Mouse (Mus musculus): ENCODE measurements around the gene Pank1. TPM values are rescaled to one million over a fixed set of nuclear protein-coding genes. Genes with fewer than 3 reads are reported as not detected.

Pank1 gene
- total RNA-seq (2014; rRNA removed) (13.9 and 15.8 TPM in 2 replicates), polyA plus RNA-seq (2015; fragmentation: Nextera tagmentation; extraction: Ambion mirVana) (6.5 and 6.6 TPM in 2 replicates)

DNA sequence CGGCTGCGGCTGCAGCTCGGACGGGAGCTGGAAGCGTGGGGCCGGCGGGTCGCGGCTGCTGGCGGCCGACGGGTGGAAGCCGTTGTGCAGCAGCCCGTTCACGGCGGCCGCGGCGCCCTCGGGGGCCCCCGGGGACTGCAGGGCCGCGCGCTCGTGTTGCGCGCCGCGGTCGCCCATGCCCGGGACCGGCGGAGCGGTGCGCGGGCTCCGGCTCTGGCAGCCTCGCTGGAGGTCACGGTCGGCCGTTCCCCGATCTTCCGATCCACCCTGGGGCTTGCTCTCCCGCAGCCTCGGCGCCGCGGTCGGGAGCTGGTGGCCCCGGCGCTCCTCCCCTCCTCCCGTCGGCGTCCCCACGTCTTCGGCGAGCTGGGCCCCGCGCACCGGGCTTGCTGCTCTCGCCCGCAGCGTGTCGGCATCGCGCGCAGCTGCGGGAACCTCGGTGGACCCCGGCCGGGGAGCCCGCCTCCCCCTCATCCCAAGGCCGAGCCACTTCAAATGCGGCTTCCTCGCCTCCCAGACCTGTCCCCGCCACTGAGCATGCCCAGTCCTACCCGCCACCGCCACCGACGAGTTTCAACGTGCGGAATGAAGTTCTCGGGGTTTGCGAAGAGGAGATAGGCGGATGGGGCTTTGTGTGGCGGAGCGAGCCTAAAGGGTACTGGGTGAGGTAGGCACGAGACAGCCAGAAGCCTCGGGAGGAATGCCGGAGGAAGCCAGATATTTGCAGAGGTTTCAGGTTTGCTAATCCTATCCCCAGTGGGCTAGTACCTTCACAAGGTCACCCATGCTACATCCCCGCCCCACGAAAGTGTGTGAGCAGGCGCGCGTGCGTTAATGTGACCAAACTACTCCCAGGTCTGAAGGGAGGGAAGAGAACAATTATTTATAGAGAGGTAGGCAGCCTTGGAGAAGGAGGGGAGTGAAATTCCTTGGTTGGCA is at the start of gene Pank1:
Pank1 (minus strand) TSS at position 853 of the 939 bp plus-strand sequence.
- WGBS = under 1% methylated on average over 49 of the region's 96 CpGs
- peak; percentile 73 for ATAC-seq (ENCODE audit: low FRiP score)
- no peaks in the 10 kb centered on the region for H3K9me3 ChIP-seq (ENCODE audit: low read length)
- no peaks in the 10 kb centered on the region for H3K36me3 ChIP-seq (ENCODE audit: insufficient read depth, low read length)
- H3K9ac ChIP-seq (replicated peaks; ENCODE audit: low read length, poor library complexity, severe bottlenecking) = peak within 1 kb of the TSS; percentile 96
- peak within 1 kb of the TSS; percentile 97 for H3K4me3 ChIP-seq (ENCODE audit: low read depth, low read length)
- peak; percentile 18 for TF ChIP-seq CTCF (IDR thresholded peaks at IDR 0.05)
- DNase-seq (ENCODE audit: low spot score) = peak; percentile 73
- H3K27ac ChIP-seq (ENCODE audit: low read depth, low read length) = peak within 1 kb of the TSS; percentile 97
- H3K4me1 ChIP-seq (ENCODE audit: insufficient read depth, low read length) = 0 out of 2 replicates have a peak, but pooled peaks cover 5% of the 10 kb centered on the region
- H3K27me3 ChIP-seq (ENCODE audit: insufficient read depth, low read length) = no peaks in the 10 kb centered on the region
- H3K4me2 ChIP-seq (ENCODE audit: low read depth, low read length, poor library complexity, severe bottlenecking) = peak within 1 kb of the TSS; percentile 73

DNA sequence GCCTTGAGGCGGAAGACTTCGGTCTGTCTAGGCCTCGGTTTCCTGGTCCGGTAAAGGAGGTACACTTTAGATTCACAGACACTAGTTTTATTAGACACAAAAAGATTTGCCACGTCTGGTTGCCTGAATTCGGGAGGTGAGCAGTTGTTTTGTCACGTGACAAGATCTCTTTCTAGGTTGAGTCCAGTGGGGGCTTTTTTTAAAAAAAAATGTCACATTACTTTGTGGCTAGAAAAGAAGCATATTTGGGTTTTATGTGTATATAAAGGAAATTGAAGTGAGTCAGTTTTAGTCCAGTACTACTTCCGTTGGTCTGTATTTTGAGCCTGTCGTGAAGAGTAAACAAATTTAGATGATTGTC is 43.3 kb upstream of the Pank1 start:
- no peak overlapping the region for H3K27ac ChIP-seq (ENCODE audit: low read depth, low read length)
- peak overlapping the region; percentile 50 for H3K9ac ChIP-seq (replicated peaks; ENCODE audit: low read length, poor library complexity, severe bottlenecking)
- ATAC-seq (ENCODE audit: low FRiP score) (no peak), DNase-seq (ENCODE audit: low spot score) (no peak)
- 1% methylated on average over 9 of the region's 9 CpGs for WGBS
- H3K4me1 ChIP-seq (ENCODE audit: insufficient read depth, low read length) = no peaks in the 10 kb centered on the region
- no peak for TF ChIP-seq CTCF (IDR thresholded peaks at IDR 0.05)
- H3K27me3 ChIP-seq (ENCODE audit: insufficient read depth, low read length) = no peaks in the 10 kb centered on the region
- no peaks in the 10 kb centered on the region for H3K36me3 ChIP-seq (ENCODE audit: insufficient read depth, low read length)
- peak overlapping the region; percentile 75 for H3K4me2 ChIP-seq (ENCODE audit: low read depth, low read length, poor library complexity, severe bottlenecking)
- peak overlapping the region; percentile 79 for H3K4me3 ChIP-seq (ENCODE audit: low read depth, low read length)
- H3K9me3 ChIP-seq (ENCODE audit: low read length) = no peaks in the 10 kb centered on the region

DNA sequence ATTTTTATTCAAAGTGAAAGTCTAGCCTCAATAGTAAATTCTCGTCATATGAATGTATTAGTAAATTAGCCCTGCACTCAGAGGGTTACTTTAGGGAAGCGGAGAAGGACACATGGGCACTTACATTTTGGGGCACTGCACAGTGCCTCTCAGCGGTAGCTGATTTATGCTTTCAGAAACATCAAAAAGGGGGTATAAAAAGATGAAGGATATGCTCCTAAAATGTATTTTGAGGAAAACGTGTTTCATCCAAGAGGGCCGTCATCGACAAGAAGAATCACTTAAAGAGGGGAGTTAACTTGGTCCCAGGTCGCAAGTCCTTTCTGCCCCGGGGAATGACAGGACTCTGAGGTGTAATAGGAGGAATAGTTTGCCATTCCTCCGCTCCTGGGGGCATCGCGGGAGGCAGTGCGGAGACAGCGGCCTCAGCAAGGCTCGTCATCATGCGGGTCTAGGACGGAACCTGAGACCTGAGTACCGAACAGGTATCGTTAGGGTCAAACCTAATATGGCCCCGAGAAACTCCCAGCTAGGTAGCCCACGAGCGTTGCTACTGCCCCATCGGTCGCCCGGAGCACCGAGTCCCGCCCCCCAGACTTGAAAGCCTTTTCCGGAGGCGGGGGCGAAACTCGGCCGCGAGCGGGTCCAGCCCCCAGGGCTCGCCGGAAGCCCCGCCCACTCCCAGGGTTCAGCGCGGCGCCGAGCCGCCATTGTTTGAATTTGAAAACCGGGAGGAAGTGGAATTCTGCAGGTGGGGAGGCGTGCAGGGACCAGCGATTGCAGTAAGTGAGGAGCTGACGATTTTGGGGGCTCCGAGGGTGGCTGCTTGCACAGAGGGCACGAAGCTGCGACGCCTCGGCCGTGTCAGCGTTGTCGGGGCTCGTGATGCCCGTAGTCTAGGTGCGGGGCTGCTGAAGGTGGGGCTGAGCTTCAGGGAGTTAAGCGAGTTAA is 42.7 kb upstream of the Pank1 start, which contains the start of gene Kif20b:
Kif20b (plus strand) TSS at position 710 of the 951 bp plus-strand sequence.
- H3K27me3 ChIP-seq (ENCODE audit: insufficient read depth, low read length) = no peaks in the 10 kb centered on the region
- peak; percentile 94 for ATAC-seq (ENCODE audit: low FRiP score)
- peak within 1 kb of the TSS; percentile 75 for H3K4me2 ChIP-seq (ENCODE audit: low read depth, low read length, poor library complexity, severe bottlenecking)
- peak; percentile 90 for DNase-seq (ENCODE audit: low spot score)
- H3K36me3 ChIP-seq (ENCODE audit: insufficient read depth, low read length) = no peaks in the 10 kb centered on the region
- under 1% methylated on average over 57 of the region's 57 CpGs for WGBS
- TF ChIP-seq CTCF (IDR thresholded peaks at IDR 0.05) = peak; percentile 40; the same call in 1 of the 2 replicates
- H3K9me3 ChIP-seq (ENCODE audit: low read length) = no peaks in the 10 kb centered on the region
- no peaks in the 10 kb centered on the region for H3K4me1 ChIP-seq (ENCODE audit: insufficient read depth, low read length)
- peak within 1 kb of the TSS; percentile 50 for H3K9ac ChIP-seq (replicated peaks; ENCODE audit: low read length, poor library complexity, severe bottlenecking)
- peak within 1 kb of the TSS; percentile 47; the same call in 1 of the 2 replicates for H3K27ac ChIP-seq (ENCODE audit: low read depth, low read length)
- H3K4me3 ChIP-seq (ENCODE audit: low read depth, low read length) = peak within 1 kb of the TSS; percentile 79

DNA sequence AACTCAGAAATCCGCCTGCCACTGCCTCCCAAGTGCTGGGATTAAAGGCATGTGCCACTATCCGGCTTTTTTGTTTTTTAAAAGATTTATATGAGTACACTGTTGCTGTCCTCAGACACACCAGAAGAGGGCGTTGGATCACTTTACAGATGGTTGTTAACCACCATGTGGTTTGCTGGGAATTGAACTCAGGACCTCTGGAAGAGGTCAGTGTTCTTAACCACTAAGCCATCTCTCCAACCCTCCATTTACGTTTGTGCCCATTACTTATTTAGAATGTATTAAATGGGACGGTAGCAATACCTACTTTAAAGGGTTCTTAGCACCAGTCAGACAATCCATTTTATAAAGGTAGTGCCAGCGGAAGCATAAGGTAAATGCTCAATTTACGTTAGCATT is 42.0 kb upstream of the Pank1 start:
- H3K9ac ChIP-seq (replicated peaks; ENCODE audit: low read length, poor library complexity, severe bottlenecking) = peak overlapping the region; percentile 50; the same call in 1 of the 2 replicates
- WGBS = 17% methylated on average over 7 of the region's 7 CpGs

DNA sequence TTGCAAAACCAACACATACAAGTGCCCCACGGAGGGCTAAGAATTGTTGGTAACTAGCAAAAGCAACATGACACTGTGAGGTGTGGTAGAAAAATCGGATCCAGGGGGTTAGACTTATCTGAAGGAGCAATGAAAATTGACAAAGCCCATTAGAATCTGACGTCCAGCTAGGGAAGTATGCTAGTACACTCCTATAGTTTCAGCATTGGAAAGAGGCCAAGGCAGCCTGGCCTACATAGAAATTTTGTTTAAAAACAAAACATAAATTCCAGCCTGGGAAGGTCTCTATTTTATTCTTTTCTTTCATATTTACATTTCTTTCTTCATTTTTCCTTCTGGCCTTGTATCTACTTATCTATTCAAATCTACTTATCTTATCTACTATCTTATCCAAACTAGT is 41.3 kb upstream of the Pank1 start:
- no peaks in the 10 kb centered on the region for H3K9me3 ChIP-seq (ENCODE audit: low read length)
- no peak for DNase-seq (ENCODE audit: low spot score)
- no peak overlapping the region for H3K4me2 ChIP-seq (ENCODE audit: low read depth, low read length, poor library complexity, severe bottlenecking)
- WGBS = 75% methylated on average over 3 of the region's 3 CpGs
- TF ChIP-seq CTCF (IDR thresholded peaks at IDR 0.05) = no peak
- no peaks in the 10 kb centered on the region for H3K27me3 ChIP-seq (ENCODE audit: insufficient read depth, low read length)
- H3K27ac ChIP-seq (ENCODE audit: low read depth, low read length) = no peak overlapping the region
- H3K4me3 ChIP-seq (ENCODE audit: low read depth, low read length) = no peak overlapping the region
- ATAC-seq (ENCODE audit: low FRiP score) = no peak
- H3K36me3 ChIP-seq (ENCODE audit: insufficient read depth, low read length) = no peaks in the 10 kb centered on the region
- no peaks in the 10 kb centered on the region for H3K4me1 ChIP-seq (ENCODE audit: insufficient read depth, low read length)
- no peak overlapping the region for H3K9ac ChIP-seq (replicated peaks; ENCODE audit: low read length, poor library complexity, severe bottlenecking)

More for the DNA sequence above, 42.0 kb upstream of the Pank1 start:
- Histone ChIP-seq H3K9me3 (ENCODE audit: low read length) (no peaks in the 10 kb centered on the region), H3K4me3 (ENCODE audit: low read depth, low read length) (peak overlapping the region; percentile 79), H3K36me3 (ENCODE audit: insufficient read depth, low read length) (no peaks in the 10 kb centered on the region), H3K4me2 (ENCODE audit: low read depth, low read length, poor library complexity, severe bottlenecking) (peak overlapping the region; percentile 75), H3K27me3 (ENCODE audit: insufficient read depth, low read length) (no peaks in the 10 kb centered on the region), H3K27ac (ENCODE audit: low read depth, low read length) (peak overlapping the region; percentile 47; the same call in 1 of the 2 replicates), H3K4me1 (ENCODE audit: insufficient read depth, low read length) (no peaks in the 10 kb centered on the region)
- DNase-seq (ENCODE audit: low spot score) (peak; percentile 9), ATAC-seq (ENCODE audit: low FRiP score) (no peak)
- peak; percentile 51 for TF ChIP-seq CTCF (IDR thresholded peaks at IDR 0.05)

All from midbrain, postnatal 0 days (tissue).